Mouse (Mus musculus) intestine, embryonic 14.5 days (tissue): ENCODE measurements around the gene Oosp1. TPM values are rescaled to one million over a fixed set of nuclear protein-coding genes. Genes with fewer than 3 reads are reported as not detected.

Experiments
- ATAC-seq: fragments of 200-750 bp; cut with Nextera tagmentation; replicated peaks from 2 replicates; pipeline ENCODE4 v1.8.0; 2017; ENCODE audit warnings: low read depth, moderate number of reproducible peaks, moderate TSS enrichment, moderate library complexity; ENCODE audit not compliant: low FRiP score, low TSS enrichment
- DNase-seq: peaks from one replicate; pipeline ENCODE4 v3.0.0-alpha.2; 2018; ENCODE audit warnings: low spot score
- H3K27ac ChIP-seq: fragments of 300-500 bp; sonication (generic); 2 replicates; pipeline ENCODE4 v1.5.1; 2014; ENCODE audit warnings: low read depth, mild to moderate bottlenecking, control low read depth
- H3K27me3 ChIP-seq: fragments of 300-500 bp; sonication (generic); replicated peaks from 2 replicates; pipeline ENCODE4 v1.6.1; 2014; ENCODE audit warnings: low read length, control low read depth; ENCODE audit not compliant: control insufficient read depth, insufficient read depth
- H3K36me3 ChIP-seq: fragments of 300-500 bp; sonication (generic); 2 replicates; pipeline ENCODE4 v1.6.1; 2014; ENCODE audit warnings: low read length, control low read depth; ENCODE audit not compliant: control insufficient read depth, insufficient read depth
- H3K4me1 ChIP-seq: fragments of 300-500 bp; sonication (generic); replicated peaks from 2 replicates; pipeline ENCODE4 v1.6.1; 2014; ENCODE audit warnings: low read length, control low read depth, mixed read lengths; ENCODE audit not compliant: control insufficient read depth, insufficient read depth
- H3K4me2 ChIP-seq: fragments of 300-500 bp; sonication (generic); 2 replicates; pipeline ENCODE4 v1.6.1; 2014; ENCODE audit warnings: low read length
- H3K4me3 ChIP-seq: fragments of 300-500 bp; sonication (generic); 2 replicates; pipeline ENCODE4 v1.5.1; 2014; ENCODE audit warnings: low read depth, low read length, control low read depth, mixed read lengths
- H3K9ac ChIP-seq: fragments of 300-500 bp; sonication (generic); 2 replicates; pipeline ENCODE4 v1.6.1; 2014; ENCODE audit warnings: mild to moderate bottlenecking, low read length
- H3K9me3 ChIP-seq: fragments of 300-500 bp; sonication (generic); 2 replicates; pipeline ENCODE4 v1.6.1; 2016; ENCODE audit warnings: low read length, control low read depth; ENCODE audit not compliant: control insufficient read depth
- whole genome bisulfite sequencing: fragments of 180-500 bp; shearing (Covaris S2); extraction: QIAGEN DNeasy Blood & Tissue Kit; methylation state at CpG from one replicate; pipeline ENCODE4 v1.1.7; 2014; 5-methylcytosine and 5-hydroxymethylcytosine counted together
- polyA plus RNA-seq: library from polyadenylated mRNA; unstranded; fragments of >200 nt; fragmentation: Nextera tagmentation; extraction: Ambion mirVana; gene quantifications from 2 replicates; pipeline ENCODE4 v1.2.1, GENCODE M21; 2014

Oosp1 gene
- polyA plus RNA-seq, 1 experiment from 2014 or later = not detected

DNA sequence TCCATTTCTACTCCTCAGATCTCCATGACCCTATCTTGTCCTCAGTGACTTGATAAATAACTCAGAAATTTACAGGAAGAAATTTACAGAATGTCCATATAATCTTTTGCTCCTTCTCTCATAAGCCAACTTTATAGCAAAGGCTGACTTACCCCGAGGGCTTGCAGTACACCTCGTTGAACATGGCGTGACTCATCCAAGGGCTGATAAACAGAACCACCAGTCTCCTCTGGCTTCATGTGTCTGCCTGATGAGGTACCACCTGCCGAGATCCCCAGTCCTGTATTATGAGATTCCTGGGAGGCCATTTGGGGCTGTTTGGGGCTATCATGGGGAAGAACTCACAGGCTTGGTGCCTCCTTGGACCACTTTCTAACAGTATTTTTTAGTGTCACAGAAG is 51.9 kb downstream of the Oosp1 start:
- Histone ChIP-seq H3K9me3 (no peaks in the 10 kb centered on the region), H3K27ac (no peak overlapping the region), H3K4me1 (no peaks in the 10 kb centered on the region), H3K36me3 (no peaks in the 10 kb centered on the region), H3K4me2 (no peak overlapping the region), H3K9ac (no peak overlapping the region), H3K4me3 (no peak overlapping the region), H3K27me3 (no peaks in the 10 kb centered on the region)
- ATAC-seq (no peak), DNase-seq (no peak)
- WGBS = 78% methylated on average over 4 of the region's 4 CpGs

DNA sequence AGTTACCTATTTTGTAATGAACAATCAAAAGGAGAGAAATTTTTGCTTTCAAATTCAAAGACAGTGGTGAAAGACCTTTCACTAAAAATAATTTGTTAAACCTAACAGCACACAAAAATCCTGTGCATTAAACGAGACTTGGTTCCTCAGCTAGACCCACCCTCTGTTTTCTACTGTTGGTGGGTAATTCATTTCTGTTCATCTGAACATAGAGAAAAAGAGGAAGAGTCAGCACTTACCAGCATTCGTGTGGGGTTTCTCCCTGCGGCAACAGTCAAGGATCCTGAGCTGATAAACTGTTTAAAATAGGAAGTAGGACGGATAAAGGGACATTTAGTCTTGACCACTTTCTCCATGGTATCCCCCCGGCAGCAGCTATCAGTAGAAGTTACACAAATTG is 55.4 kb downstream of the Oosp1 start:
- WGBS = 77% methylated on average over 5 of the region's 5 CpGs
- Histone ChIP-seq H3K4me2 (no peak overlapping the region), H3K27ac (no peak overlapping the region), H3K27me3 (no peaks in the 10 kb centered on the region), H3K36me3 (no peaks in the 10 kb centered on the region), H3K4me3 (no peak overlapping the region), H3K4me1 (no peaks in the 10 kb centered on the region), H3K9ac (no peak overlapping the region), H3K9me3 (no peaks in the 10 kb centered on the region)
- ATAC-seq = no peak
- no peak for DNase-seq

DNA sequence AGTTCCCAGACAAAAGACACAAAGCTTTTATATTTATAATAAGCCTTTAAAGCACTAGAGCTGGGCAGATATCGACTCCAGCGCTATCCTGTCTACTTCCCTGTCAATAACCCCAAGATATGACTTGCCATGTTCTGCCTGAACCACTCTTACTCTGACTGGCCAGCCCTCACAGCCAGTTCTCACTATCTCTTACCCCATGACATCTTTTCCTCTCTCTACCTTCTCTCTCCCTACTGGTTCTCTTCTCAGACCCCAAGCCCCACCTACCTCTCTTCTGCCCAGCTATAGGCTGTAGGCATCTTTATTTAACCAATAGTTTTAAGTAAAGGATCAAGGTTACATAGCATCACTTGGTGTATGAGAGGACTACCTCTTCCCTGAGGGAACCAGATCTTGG is 56.6 kb downstream of the Oosp1 start:
- no peak overlapping the region for H3K9ac ChIP-seq
- WGBS = 89% methylated on average over 2 of the region's 2 CpGs
- H3K4me1 ChIP-seq = no peaks in the 10 kb centered on the region
- no peak for ATAC-seq
- H3K36me3 ChIP-seq = no peaks in the 10 kb centered on the region
- H3K27me3 ChIP-seq = no peaks in the 10 kb centered on the region
- H3K9me3 ChIP-seq = no peaks in the 10 kb centered on the region
- DNase-seq = no peak
- H3K4me2 ChIP-seq = no peak overlapping the region
- no peak overlapping the region for H3K4me3 ChIP-seq
- no peak overlapping the region for H3K27ac ChIP-seq

DNA sequence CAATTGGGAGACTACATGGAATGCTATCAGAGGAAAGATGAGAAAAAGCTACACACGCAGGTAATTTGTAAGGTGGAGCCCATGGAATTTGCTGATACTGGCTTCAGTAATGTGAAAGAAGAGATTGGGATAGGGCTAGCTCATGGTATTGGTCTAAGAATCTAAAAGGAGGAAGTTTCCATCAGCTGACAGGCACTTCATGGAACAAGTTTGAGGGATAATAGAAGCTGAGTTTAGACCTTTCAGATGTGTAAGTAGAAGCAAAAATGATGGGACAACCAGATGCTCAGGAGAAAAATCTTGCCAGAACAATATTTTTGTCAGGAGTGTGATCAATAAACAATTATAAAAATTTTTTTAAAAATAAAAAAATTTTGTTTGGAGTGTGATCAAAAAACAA is 57.2 kb downstream of the Oosp1 start:
- Histone ChIP-seq H3K9me3 (no peaks in the 10 kb centered on the region), H3K4me3 (no peak overlapping the region), H3K27me3 (no peaks in the 10 kb centered on the region), H3K27ac (no peak overlapping the region), H3K4me2 (no peak overlapping the region), H3K4me1 (no peaks in the 10 kb centered on the region), H3K36me3 (no peaks in the 10 kb centered on the region), H3K9ac (no peak overlapping the region)
- DNase-seq = no peak
- no peak for ATAC-seq
- WGBS = 73% methylated on average over 1 of the region's 1 CpGs

DNA sequence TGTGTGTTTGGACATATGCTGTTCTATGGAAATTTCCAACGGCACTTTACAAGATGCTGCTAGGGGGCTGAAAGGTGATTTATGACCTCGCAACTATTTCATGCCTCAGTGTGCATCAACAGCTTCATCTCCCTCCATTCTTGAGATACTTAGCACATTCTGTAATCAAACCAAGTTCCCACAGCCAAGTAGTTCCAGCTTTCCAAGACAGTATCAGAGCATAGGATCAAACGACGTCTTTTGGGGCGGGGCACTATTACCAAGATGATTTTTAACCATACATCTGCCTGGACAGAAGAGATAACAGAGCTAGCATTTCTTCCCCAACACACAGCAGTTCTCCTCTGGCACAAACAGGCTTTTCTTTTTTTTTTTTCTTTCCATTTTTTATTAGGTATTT is 65.7 kb downstream of the Oosp1 start:
- DNase-seq (no peak), ATAC-seq (no peak)
- H3K9ac ChIP-seq = no peak overlapping the region
- H3K36me3 ChIP-seq = no peaks in the 10 kb centered on the region
- 44% methylated on average over 5 of the region's 5 CpGs for WGBS
- no peaks in the 10 kb centered on the region for H3K4me1 ChIP-seq
- H3K27ac ChIP-seq = no peak overlapping the region
- H3K4me2 ChIP-seq = no peak overlapping the region
- no peaks in the 10 kb centered on the region for H3K9me3 ChIP-seq
- H3K27me3 ChIP-seq = no peaks in the 10 kb centered on the region
- H3K4me3 ChIP-seq = no peak overlapping the region

DNA sequence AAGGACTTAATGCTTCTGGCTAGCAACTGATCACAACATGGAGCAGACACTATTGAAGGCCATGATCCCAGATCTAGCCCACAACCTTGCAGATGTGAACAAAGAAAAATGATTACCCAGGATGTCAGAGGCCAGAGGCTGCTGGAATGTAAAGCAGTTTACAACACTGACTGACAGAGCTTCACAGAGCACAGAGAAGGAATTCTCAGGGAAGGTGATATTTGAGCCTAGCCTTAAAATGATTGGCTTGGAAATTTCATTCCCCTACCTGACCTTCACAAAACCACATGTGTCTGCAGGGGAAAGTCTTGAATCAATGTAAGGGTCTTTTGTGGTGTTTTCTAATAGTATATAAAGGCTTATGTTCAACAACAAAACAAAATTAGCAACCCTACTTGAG is 66.2 kb downstream of the Oosp1 start:
- Histone ChIP-seq H3K9me3 (no peaks in the 10 kb centered on the region), H3K9ac (no peak overlapping the region), H3K4me2 (no peak overlapping the region), H3K4me1 (no peaks in the 10 kb centered on the region), H3K4me3 (no peak overlapping the region), H3K27ac (no peak overlapping the region), H3K27me3 (no peaks in the 10 kb centered on the region), H3K36me3 (no peaks in the 10 kb centered on the region)
- no peak for DNase-seq
- no peak for ATAC-seq

DNA sequence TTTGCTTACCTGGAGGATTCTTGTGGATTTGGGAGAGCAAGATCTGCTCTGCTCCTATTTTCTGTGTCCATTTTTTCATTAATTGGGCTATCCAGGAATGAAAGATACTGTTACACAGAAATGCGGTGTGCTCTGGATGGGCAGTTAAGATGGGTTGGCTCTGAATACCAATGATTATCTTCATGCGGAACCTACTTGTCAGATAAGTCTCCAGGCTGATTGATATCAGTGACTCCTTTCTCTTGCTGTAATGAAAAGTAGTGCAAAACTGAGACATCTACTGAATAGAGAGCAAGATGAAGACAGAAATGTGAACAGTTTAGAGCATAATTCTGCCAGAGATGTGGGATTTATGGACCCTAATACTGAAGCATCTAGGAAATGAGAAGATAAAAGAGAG is 67.4 kb downstream of the Oosp1 start, which contains the start of gene Ms4a2:
Gene Ms4a2, minus strand, starts transcription at position 169 of the 400 bp plus-strand sequence.
- H3K4me1 ChIP-seq = no peaks in the 10 kb centered on the region
- no peak within 1 kb of the TSS for H3K9ac ChIP-seq
- ATAC-seq = no peak
- no peak within 1 kb of the TSS for H3K4me3 ChIP-seq
- DNase-seq = no peak
- H3K27ac ChIP-seq = no peak within 1 kb of the TSS
- H3K27me3 ChIP-seq = no peaks in the 10 kb centered on the region
- 76% methylated on average over 2 of the region's 2 CpGs for WGBS
- no peaks in the 10 kb centered on the region for H3K9me3 ChIP-seq
- H3K4me2 ChIP-seq = no peak within 1 kb of the TSS
- H3K36me3 ChIP-seq = no peaks in the 10 kb centered on the region

DNA sequence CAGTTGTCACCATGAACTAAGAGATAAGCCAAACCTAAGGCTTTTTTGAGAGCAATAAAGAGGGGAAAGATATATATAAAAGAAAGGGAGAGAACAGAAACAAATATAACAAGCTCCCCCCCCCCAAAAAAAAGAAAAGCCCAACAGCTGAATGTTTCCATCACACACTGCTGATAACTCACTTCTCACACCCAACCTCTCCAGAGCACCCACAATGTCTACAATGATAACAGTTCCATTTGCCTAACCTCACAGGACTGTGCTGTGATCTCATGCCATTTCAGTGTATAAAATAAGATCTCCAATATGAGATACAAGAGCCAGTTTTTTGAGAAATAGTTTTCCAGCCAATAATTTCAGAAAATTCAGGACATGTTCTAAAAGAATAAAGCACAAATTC is 73.0 kb downstream of the Oosp1 start:
- H3K27ac ChIP-seq = no peak overlapping the region
- no peaks in the 10 kb centered on the region for H3K36me3 ChIP-seq
- ATAC-seq (no peak), DNase-seq (no peak)
- H3K4me3 ChIP-seq = no peak overlapping the region
- H3K27me3 ChIP-seq = no peaks in the 10 kb centered on the region
- no peaks in the 10 kb centered on the region for H3K9me3 ChIP-seq
- no peak overlapping the region for H3K4me2 ChIP-seq
- no peak overlapping the region for H3K9ac ChIP-seq
- no peaks in the 10 kb centered on the region for H3K4me1 ChIP-seq
